Mouse (Mus musculus) lung, postnatal 0 days (tissue): ENCODE data around the gene Cxxc4. TPM values are rescaled to one million over a fixed set of nuclear protein-coding genes. Genes with fewer than 3 reads are reported as not detected.
"Not testable (repeated sequence)": the region's sequence is repeated elsewhere in the genome, so short reads cannot be mapped to it uniquely, and the experiment has no call there.

Experiments
- ATAC-seq: fragments of 200-750 bp; cut with Nextera tagmentation; 2 replicates; pipeline ENCODE4 v1.8.0; 2017; ENCODE audit warnings: moderate library complexity
- DNase-seq: peaks from one replicate; pipeline ENCODE4 v3.0.0-alpha.2; 2016; ENCODE audit warnings: low spot score
- H3K27ac ChIP-seq: fragments of 300-500 bp; sonication (generic); 2 replicates; pipeline ENCODE4 v1.5.1; 2014; ENCODE audit warnings: antibody characterized with exemption, mild to moderate bottlenecking, low read length, mixed read lengths
- H3K27me3 ChIP-seq: fragments of 300-500 bp; sonication (generic); replicated peaks from 2 replicates; pipeline ENCODE4 v1.6.1; 2014; ENCODE audit warnings: low read length, mixed read lengths; ENCODE audit not compliant: insufficient read depth
- H3K36me3 ChIP-seq: fragments of 300-500 bp; sonication (generic); 2 replicates; pipeline ENCODE4 v1.6.1; 2014; ENCODE audit warnings: low read length, mixed read lengths; ENCODE audit not compliant: insufficient read depth
- H3K4me1 ChIP-seq: fragments of 300-500 bp; sonication (generic); 2 replicates; pipeline ENCODE4 v1.6.1; 2014; ENCODE audit warnings: antibody characterized with exemption, low read depth, low read length, mixed read lengths; ENCODE audit not compliant: insufficient read depth
- H3K4me2 ChIP-seq: fragments of 300-500 bp; sonication (generic); replicated peaks from 2 replicates; pipeline ENCODE4 v1.6.1; 2014; ENCODE audit warnings: low read depth, mild to moderate bottlenecking, low read length, moderate library complexity, mixed read lengths
- H3K4me3 ChIP-seq: fragments of 300-500 bp; sonication (generic); 2 replicates; pipeline ENCODE4 v1.5.1; 2014; ENCODE audit warnings: low read depth, low read length
- H3K9ac ChIP-seq: fragments of 300-500 bp; sonication (generic); replicated peaks from 2 replicates; pipeline ENCODE4 v1.6.1; 2014; ENCODE audit warnings: low read depth, mild to moderate bottlenecking
- H3K9me3 ChIP-seq: fragments of 300-500 bp; sonication (generic); 2 replicates; pipeline ENCODE4 v1.6.1; 2016; ENCODE audit warnings: low read length, mixed read lengths
- CTCF ChIP-seq: IDR thresholded peaks from 2 replicates; pipeline ENCODE4 v1.5.1; 2016; ENCODE audit warnings: antibody characterized with exemption, mild to moderate bottlenecking
- EP300 ChIP-seq: IDR thresholded peaks from 2 replicates; pipeline ENCODE4 v1.6.1; 2016; ENCODE audit warnings: antibody characterized with exemption, mild to moderate bottlenecking, control low read depth
- WGBS: fragments of 180-500 bp; shearing (Covaris S2); extraction: QIAGEN DNeasy Blood & Tissue Kit; methylation state at CpG from one replicate; pipeline ENCODE4 v1.1.7; 2014; 5-methylcytosine and 5-hydroxymethylcytosine counted together
- polyA plus RNA-seq: library from polyadenylated mRNA; unstranded; fragments of >200 nt; fragmentation: Nextera tagmentation; extraction: Ambion mirVana; gene quantifications from 2 replicates; pipeline ENCODE4 v1.2.1, GENCODE M21; 2015

Gene Cxxc4
- polyA plus RNA-seq = 0.81 and 0.93 TPM in 2 replicates

DNA sequence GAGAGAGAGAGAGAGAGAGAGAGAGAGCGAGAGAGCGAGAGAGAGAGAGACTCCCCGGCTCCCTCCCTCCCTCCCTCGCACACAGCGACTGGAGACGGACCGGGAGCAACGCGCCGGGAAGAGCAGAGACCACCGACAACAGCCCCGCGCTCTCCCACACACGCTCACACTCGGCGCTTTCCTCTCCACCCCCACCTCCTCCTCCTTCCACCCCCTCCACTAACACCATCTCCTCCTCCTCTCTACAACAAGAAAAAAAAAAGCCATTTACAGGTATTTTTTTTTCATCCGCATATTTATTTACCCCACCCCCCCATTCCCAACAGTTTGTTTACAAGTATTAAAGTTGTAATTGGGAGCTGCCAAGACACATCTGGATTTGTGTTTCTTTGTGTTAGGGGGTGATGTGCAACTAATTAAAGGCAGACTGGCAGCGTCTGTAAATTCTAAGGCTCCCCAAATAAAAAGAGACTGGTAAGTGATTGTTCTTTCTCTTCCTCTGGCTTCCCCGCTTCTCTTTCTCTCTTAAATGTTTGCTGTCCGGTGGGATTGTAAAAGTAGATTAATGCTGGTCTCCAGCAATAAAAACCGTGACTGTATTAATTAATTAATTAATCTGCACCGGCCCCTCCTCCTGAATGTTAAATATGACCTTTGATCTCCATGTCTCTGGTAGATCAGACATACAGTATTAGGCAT, at the start of gene Cxxc4:
Cxxc4 (plus strand) TSS at position 71 of the 699 bp plus-strand sequence.
- DNase-seq = peak; percentile 38
- ATAC-seq = no peak
- Histone ChIP-seq H3K9ac (no peak within 1 kb of the TSS), H3K27ac (no peak within 1 kb of the TSS), H3K4me3 (peak within 1 kb of the TSS; percentile 46), H3K36me3 (no peaks in the 10 kb centered on the region), H3K4me1 (peaks cover 4% of the 10 kb centered on the region; the same call in 1 of the 2 replicates), H3K9me3 (no peaks in the 10 kb centered on the region), H3K27me3 (no peaks in the 10 kb centered on the region; the same call in 1 of the 2 replicates), H3K4me2 (peak within 1 kb of the TSS; percentile 81)
- TF ChIP-seq CTCF (no peak), EP300 (no peak)
- 5% methylated on average over 16 of the region's 22 CpGs for WGBS

- Histone ChIP-seq H3K4me1 (no peaks in the 10 kb centered on the region), H3K9ac (no peak overlapping the region), H3K27me3 (no peaks in the 10 kb centered on the region), H3K9me3 (no peaks in the 10 kb centered on the region), H3K36me3 (no peaks in the 10 kb centered on the region), H3K4me2 (peak overlapping the region; percentile 39; the same call in 1 of the 2 replicates), H3K4me3 (peak overlapping the region; percentile 14; the same call in 1 of the 2 replicates), H3K27ac (no peak overlapping the region)
- WGBS = 62% methylated on average over 12 of the region's 12 CpGs
- TF ChIP-seq CTCF (no peak), EP300 (no peak)
- no peak for ATAC-seq
- peak; percentile 7 for DNase-seq
Measured at GRCm38 (mm10) chr3:134188979-134189946, 47.0 kb upstream of the Cxxc4 start.

- Histone ChIP-seq H3K27me3 (no peaks in the 10 kb centered on the region), H3K4me3 (peak overlapping the region; percentile 14; the same call in 1 of the 2 replicates), H3K9me3 (no peaks in the 10 kb centered on the region), H3K4me2 (peak overlapping the region; percentile 39; the same call in 1 of the 2 replicates), H3K4me1 (no peaks in the 10 kb centered on the region), H3K36me3 (no peaks in the 10 kb centered on the region), H3K9ac (no peak overlapping the region), H3K27ac (no peak overlapping the region)
- DNase-seq = peak; percentile 9
- TF ChIP-seq CTCF (no peak), EP300 (no peak)
- WGBS = 40% methylated on average over 11 of the region's 11 CpGs
- ATAC-seq = no peak
Measured at GRCm38 (mm10) chr3:134190046-134190445, 46.2 kb upstream of the Cxxc4 start.

DNA sequence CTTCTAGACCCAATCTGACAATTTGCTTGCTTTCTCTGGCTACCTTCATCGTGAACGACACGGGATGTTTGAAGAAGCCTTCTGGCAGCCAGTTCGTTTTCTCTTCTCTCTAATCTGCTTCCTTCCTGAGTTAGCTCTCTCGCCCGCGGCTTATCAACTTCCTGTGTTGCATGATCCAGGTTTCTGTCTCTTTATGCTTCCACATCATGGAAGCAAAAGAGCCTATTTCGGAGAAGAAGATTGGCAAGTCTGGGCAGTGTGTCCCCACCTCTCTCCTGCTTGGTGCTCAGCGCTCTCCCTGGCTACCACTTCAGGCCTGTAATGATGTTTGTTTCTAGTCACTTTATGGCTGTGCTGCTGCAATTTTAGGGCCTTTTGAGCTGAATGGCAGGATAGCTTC, 36.4 kb upstream of the Cxxc4 start:
- Histone ChIP-seq H3K4me3 (no peak overlapping the region), H3K4me1 (no peaks in the 10 kb centered on the region), H3K9me3 (no peaks in the 10 kb centered on the region), H3K9ac (no peak overlapping the region), H3K27ac (no peak overlapping the region), H3K36me3 (no peaks in the 10 kb centered on the region), H3K27me3 (no peaks in the 10 kb centered on the region), H3K4me2 (no peak overlapping the region)
- WGBS = 5% methylated on average over 9 of the region's 9 CpGs
- ATAC-seq (no peak), DNase-seq (peak; percentile 10)
- TF ChIP-seq EP300 (no peak), CTCF (no peak)

DNA sequence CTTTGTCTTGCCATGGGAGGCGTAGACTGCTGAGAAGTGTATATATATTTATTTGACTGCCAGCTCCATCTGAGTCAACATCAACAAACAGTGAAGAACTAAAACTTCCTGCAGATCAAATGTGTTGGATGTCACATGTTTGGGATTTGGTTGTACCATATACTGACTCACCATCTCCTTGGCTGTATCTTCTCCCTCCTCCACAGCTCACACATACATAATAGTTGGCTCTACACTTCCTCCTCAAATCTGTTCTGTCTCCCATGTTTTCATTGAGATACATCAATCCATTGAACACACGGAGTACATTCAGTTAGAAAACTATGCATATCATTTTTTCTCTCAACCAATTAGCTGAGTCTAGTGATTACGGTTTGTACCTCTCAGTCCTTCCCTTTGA, 29.7 kb upstream of the Cxxc4 start:
- Histone ChIP-seq H3K27ac (no peak overlapping the region), H3K36me3 (no peaks in the 10 kb centered on the region), H3K4me1 (no peaks in the 10 kb centered on the region), H3K9me3 (no peaks in the 10 kb centered on the region), H3K4me3 (no peak overlapping the region), H3K4me2 (no peak overlapping the region), H3K27me3 (no peaks in the 10 kb centered on the region), H3K9ac (no peak overlapping the region)
- 85% methylated on average over 3 of the region's 3 CpGs for WGBS
- no peak for DNase-seq
- ATAC-seq = no peak
- TF ChIP-seq EP300 = no peak

- Histone ChIP-seq H3K36me3 (no peaks in the 10 kb centered on the region), H3K9ac (no peak overlapping the region), H3K4me1 (no peaks in the 10 kb centered on the region), H3K27me3 (no peaks in the 10 kb centered on the region), H3K4me3 (no peak overlapping the region), H3K9me3 (no peaks in the 10 kb centered on the region), H3K27ac (no peak overlapping the region), H3K4me2 (no peak overlapping the region)
- DNase-seq (no peak), ATAC-seq (no peak)
- no peak for TF ChIP-seq CTCF
- no peak for TF ChIP-seq EP300
- 53% methylated on average over 6 of the region's 6 CpGs for WGBS
Measured at GRCm38 (mm10) chr3:134210950-134211349, 25.3 kb upstream of the Cxxc4 start.

DNA sequence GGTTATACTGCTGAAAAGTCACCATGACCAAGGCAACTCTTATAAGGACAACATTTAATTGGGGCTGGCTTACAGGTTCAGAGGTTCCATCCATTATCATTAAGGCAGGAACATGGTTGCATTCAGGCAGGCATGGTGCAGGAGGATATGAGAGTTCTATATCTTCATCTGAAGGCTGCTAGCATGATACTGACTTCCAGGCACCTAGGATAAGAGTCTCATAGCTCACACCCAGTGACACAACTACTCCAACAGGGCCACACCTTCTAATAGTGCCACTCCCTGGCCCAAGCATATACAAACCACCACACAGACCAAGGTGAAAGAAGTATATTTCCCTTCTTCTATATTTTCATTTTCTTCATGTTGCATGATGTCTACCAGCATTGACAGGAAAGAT, 16.4 kb upstream of the Cxxc4 start:
- H3K9ac ChIP-seq = not testable (repeated sequence)

More for the DNA sequence above, 16.4 kb upstream of the Cxxc4 start:
- not testable (repeated sequence) for H3K27ac ChIP-seq, H3K27me3 ChIP-seq, H3K4me3 ChIP-seq, H3K4me1 ChIP-seq, H3K9me3 ChIP-seq, ATAC-seq, H3K36me3 ChIP-seq, DNase-seq, H3K4me2 ChIP-seq
